Mouse (Mus musculus): Measurements from ENCODE around the gene Golt1a. TPM values are rescaled to one million over a fixed set of nuclear protein-coding genes. Genes with fewer than 3 reads are reported as not detected.

Golt1a gene
- polyA plus RNA-seq, 1 experiment = not detected

- DNase-seq (ENCODE audit: low read depth) = no peak
- TF ChIP-seq CTCF (IDR thresholded peaks at IDR 0.05; ENCODE audit: borderline replicate concordance, extremely low read depth, insufficient read depth, insufficient read length) (no peak), POLR2A (IDR thresholded peaks at IDR 0.05; ENCODE audit: borderline replicate concordance, extremely low read depth, insufficient read depth, insufficient read length, poor library complexity, severe bottlenecking) (no peak)
Measured at GRCm38 (mm10) chr1:133278539-133278938, 31.1 kb upstream of the Golt1a start.

- TF ChIP-seq CTCF (IDR thresholded peaks at IDR 0.05; ENCODE audit: borderline replicate concordance, extremely low read depth, insufficient read depth, insufficient read length) (no peak), POLR2A (IDR thresholded peaks at IDR 0.05; ENCODE audit: borderline replicate concordance, extremely low read depth, insufficient read depth, insufficient read length, poor library complexity, severe bottlenecking) (no peak)
- no peak for DNase-seq (ENCODE audit: low read depth)
Measured at GRCm38 (mm10) chr1:133278946-133279631, 30.5 kb upstream of the Golt1a start.

- peak; percentile 42 for DNase-seq (ENCODE audit: low read depth)
Measured at GRCm38 (mm10) chr1:133279632-133280093, 29.9 kb upstream of the Golt1a start.

GRCm38 (mm10) chr1:133280537-133280936 is 29.1 kb upstream of the Golt1a start:
- no peak for TF ChIP-seq POLR2A (IDR thresholded peaks at IDR 0.05; ENCODE audit: borderline replicate concordance, extremely low read depth, insufficient read depth, insufficient read length, poor library complexity, severe bottlenecking)
- no peak for TF ChIP-seq CTCF (IDR thresholded peaks at IDR 0.05; ENCODE audit: borderline replicate concordance, extremely low read depth, insufficient read depth, insufficient read length)

More at GRCm38 (mm10) chr1:133279632-133280093, 29.9 kb upstream of the Golt1a start:
- TF ChIP-seq POLR2A (IDR thresholded peaks at IDR 0.05; ENCODE audit: borderline replicate concordance, extremely low read depth, insufficient read depth, insufficient read length, poor library complexity, severe bottlenecking) = no peak
- TF ChIP-seq CTCF (IDR thresholded peaks at IDR 0.05; ENCODE audit: borderline replicate concordance, extremely low read depth, insufficient read depth, insufficient read length) = no peak

GRCm38 (mm10) chr1:133285907-133286306 is 23.7 kb upstream of the Golt1a start:
- DNase-seq (ENCODE audit: low read depth) = no peak
- no peak for TF ChIP-seq CTCF (IDR thresholded peaks at IDR 0.05; ENCODE audit: borderline replicate concordance, extremely low read depth, insufficient read depth, insufficient read length)
- TF ChIP-seq POLR2A (IDR thresholded peaks at IDR 0.05; ENCODE audit: borderline replicate concordance, extremely low read depth, insufficient read depth, insufficient read length, poor library complexity, severe bottlenecking) = no peak

More at GRCm38 (mm10) chr1:133280537-133280936, 29.1 kb upstream of the Golt1a start:
- DNase-seq (ENCODE audit: low read depth) = no peak

- TF ChIP-seq CTCF (IDR thresholded peaks at IDR 0.05; ENCODE audit: borderline replicate concordance, extremely low read depth, insufficient read depth, insufficient read length) (no peak), POLR2A (IDR thresholded peaks at IDR 0.05; ENCODE audit: borderline replicate concordance, extremely low read depth, insufficient read depth, insufficient read length, poor library complexity, severe bottlenecking) (no peak)
- no peak for DNase-seq (ENCODE audit: low read depth)
Measured at GRCm38 (mm10) chr1:133287051-133287450, 22.5 kb upstream of the Golt1a start.

GRCm38 (mm10) chr1:133287880-133288279 is 21.7 kb upstream of the Golt1a start:
- no peak for TF ChIP-seq CTCF (IDR thresholded peaks at IDR 0.05; ENCODE audit: borderline replicate concordance, extremely low read depth, insufficient read depth, insufficient read length)
- no peak for TF ChIP-seq POLR2A (IDR thresholded peaks at IDR 0.05; ENCODE audit: borderline replicate concordance, extremely low read depth, insufficient read depth, insufficient read length, poor library complexity, severe bottlenecking)
- no peak for DNase-seq (ENCODE audit: low read depth)

- no peak for TF ChIP-seq POLR2A (IDR thresholded peaks at IDR 0.05; ENCODE audit: borderline replicate concordance, extremely low read depth, insufficient read depth, insufficient read length, poor library complexity, severe bottlenecking)
- no peak for TF ChIP-seq CTCF (IDR thresholded peaks at IDR 0.05; ENCODE audit: borderline replicate concordance, extremely low read depth, insufficient read depth, insufficient read length)
- DNase-seq (ENCODE audit: low read depth) = no peak
Measured at GRCm38 (mm10) chr1:133291888-133292287, 17.7 kb upstream of the Golt1a start.

- TF ChIP-seq POLR2A (IDR thresholded peaks at IDR 0.05; ENCODE audit: borderline replicate concordance, extremely low read depth, insufficient read depth, insufficient read length, poor library complexity, severe bottlenecking) = no peak
- no peak for TF ChIP-seq CTCF (IDR thresholded peaks at IDR 0.05; ENCODE audit: borderline replicate concordance, extremely low read depth, insufficient read depth, insufficient read length)
- DNase-seq (ENCODE audit: low read depth) = no peak
Measured at GRCm38 (mm10) chr1:133292608-133293007, 17.0 kb upstream of the Golt1a start.

- DNase-seq (ENCODE audit: low read depth) = peak; percentile 56
- TF ChIP-seq CTCF (IDR thresholded peaks at IDR 0.05; ENCODE audit: borderline replicate concordance, extremely low read depth, insufficient read depth, insufficient read length) = no peak
- no peak for TF ChIP-seq POLR2A (IDR thresholded peaks at IDR 0.05; ENCODE audit: borderline replicate concordance, extremely low read depth, insufficient read depth, insufficient read length, poor library complexity, severe bottlenecking)
Measured at GRCm38 (mm10) chr1:133296376-133296775, 13.2 kb upstream of the Golt1a start.

- TF ChIP-seq CTCF (IDR thresholded peaks at IDR 0.05; ENCODE audit: borderline replicate concordance, extremely low read depth, insufficient read depth, insufficient read length) (no peak), POLR2A (IDR thresholded peaks at IDR 0.05; ENCODE audit: borderline replicate concordance, extremely low read depth, insufficient read depth, insufficient read length, poor library complexity, severe bottlenecking) (no peak)
- no peak for DNase-seq (ENCODE audit: low read depth)
Measured at GRCm38 (mm10) chr1:133298816-133299215, 10.8 kb upstream of the Golt1a start.

- peak; percentile 78 for DNase-seq (ENCODE audit: low read depth)
- TF ChIP-seq POLR2A (IDR thresholded peaks at IDR 0.05; ENCODE audit: borderline replicate concordance, extremely low read depth, insufficient read depth, insufficient read length, poor library complexity, severe bottlenecking) = no peak
- no peak for TF ChIP-seq CTCF (IDR thresholded peaks at IDR 0.05; ENCODE audit: borderline replicate concordance, extremely low read depth, insufficient read depth, insufficient read length)
Measured at GRCm38 (mm10) chr1:133302540-133302939, 7.1 kb upstream of the Golt1a start.
